Mouse (Mus musculus) MEL (cell line): ENCODE results near the gene Aoah.

Experiments
- JUND ChIP-seq: IDR thresholded peaks from 2 replicates; pipeline ENCODE4 v1.6.1; 2011; ENCODE audit warnings: low read depth, mild to moderate bottlenecking, improper control_type of control experiment, low read length
- MAFK ChIP-seq: IDR thresholded peaks from 2 replicates; pipeline ENCODE4 v1.6.1; 2011; ENCODE audit warnings: low read depth, mild to moderate bottlenecking, low read length, improper control_type of control experiment, borderline replicate concordance
- NELFE ChIP-seq: IDR thresholded peaks from 2 replicates; pipeline ENCODE4 v1.6.1; 2011; ENCODE audit warnings: low read depth, low read length, improper control_type of control experiment
- POLR2A ChIP-seq, 2 experiments: IDR thresholded peaks; 2 replicates each; pipeline ENCODE4 v1.6.1; 2011 to 2012; ENCODE audit warnings: low read length in 2 of 2, mild to moderate bottlenecking in 2 of 2, control low read depth in 1 of 2, improper control_type of control experiment in 1 of 2, low read depth in 1 of 2, moderate library complexity in 1 of 2; ENCODE audit not compliant: control insufficient read depth in 1 of 2, insufficient read depth in 1 of 2, poor library complexity in 1 of 2
- POLR2AphosphoS2 ChIP-seq: IDR thresholded peaks from 2 replicates; pipeline ENCODE4 v1.6.1; 2011; ENCODE audit warnings: low read length, improper control_type of control experiment

DNA sequence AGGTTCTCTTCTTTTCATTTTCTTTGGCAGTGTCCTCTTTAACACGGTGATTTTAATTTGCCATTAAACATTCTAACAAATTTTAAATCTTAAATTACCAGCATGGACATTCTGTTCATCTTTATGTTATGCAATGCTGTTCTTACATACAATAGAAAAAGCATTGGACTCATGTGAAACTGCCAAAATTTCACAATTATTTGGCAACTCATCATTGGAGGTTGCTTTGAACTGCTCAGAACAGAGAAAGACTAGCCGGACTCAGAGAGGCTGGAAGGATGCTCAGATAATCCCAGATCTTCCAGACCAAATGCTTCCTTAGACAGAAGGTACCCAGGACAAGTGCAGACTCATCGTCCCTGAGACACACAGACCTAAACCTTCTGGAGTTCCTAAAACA is 126.5 kb downstream of the Aoah start:
- TF ChIP-seq POLR2A (IDR thresholded peaks at IDR 0.05; ENCODE audit: control insufficient read depth in 1 of 2, insufficient read depth in 1 of 2, low read depth in 1 of 2, low read length in 2 of 2, poor library complexity in 1 of 2) (no peak), JUND (no peak), NELFE (no peak), POLR2AphosphoS2 (no peak), MAFK (no peak)
